Mouse (Mus musculus) ES-E14 (cell line): Measurements from ENCODE around the gene Serinc2.

ENCODE experiments used
- CHD2 ChIP-seq: IDR thresholded peaks from 2 replicates; pipeline ENCODE4 v1.6.1; 2014; ENCODE audit warnings: mild to moderate bottlenecking, low read depth, low read length, inconsistent platforms
- HCFC1 ChIP-seq: IDR thresholded peaks from 2 replicates; pipeline ENCODE4 v1.6.1; 2012; ENCODE audit warnings: low read length, inconsistent platforms, borderline replicate concordance; ENCODE audit not compliant: insufficient read depth
- MAFK ChIP-seq: IDR thresholded peaks from 2 replicates; pipeline ENCODE4 v1.6.1; 2014; ENCODE audit warnings: mild to moderate bottlenecking, low read depth, low read length, inconsistent platforms; ENCODE audit not compliant: insufficient read depth
- ZC3H11A ChIP-seq: IDR thresholded peaks from 2 replicates; pipeline ENCODE4 v1.6.1; 2012; ENCODE audit warnings: low read depth, mild to moderate bottlenecking, inconsistent platforms, low read length, borderline replicate concordance
- ZNF384 ChIP-seq: IDR thresholded peaks from 2 replicates; pipeline ENCODE4 v1.6.1; 2012; ENCODE audit warnings: low read depth, low read length, inconsistent platforms

DNA sequence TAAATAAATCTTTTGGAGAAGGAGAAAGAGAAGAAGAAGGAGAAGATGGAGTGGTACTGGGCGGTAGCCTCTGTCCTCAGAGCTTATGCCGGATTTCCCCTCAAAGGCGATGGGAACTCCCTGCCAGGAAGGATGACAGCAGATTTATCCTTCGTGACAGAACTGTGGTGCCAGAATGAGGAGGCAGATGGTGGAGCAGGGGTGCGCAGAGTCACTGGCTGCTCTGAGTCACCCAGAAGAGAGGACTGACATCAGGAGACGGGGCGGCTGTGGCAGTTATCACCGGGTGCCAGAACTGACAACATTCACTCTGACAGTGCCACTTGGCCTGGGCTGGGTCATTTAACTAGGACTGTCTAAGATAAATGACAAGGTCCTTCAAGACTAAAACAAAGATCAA, 8.9 kb downstream of the Serinc2 start:
- TF ChIP-seq CHD2: no peak
- TF ChIP-seq HCFC1: no peak
- no peak for TF ChIP-seq ZC3H11A
- no peak for TF ChIP-seq MAFK
- TF ChIP-seq ZNF384: no peak
